Mouse (Mus musculus) mesoderm, embryonic 11.5 days (tissue): ENCODE data around the gene Gm10799.

ENCODE experiments used
- DNase-seq: peaks from one replicate; pipeline ENCODE4 v3.0.0-alpha.2; 2012; ENCODE audit warnings: low read depth, low spot score

The Gm10799 gene

GRCm38 (mm10) chr2:104024656-104025055, 43.7 kb downstream of the Gm10799 start:
- DNase-seq: no peak

GRCm38 (mm10) chr2:104023096-104023495, 45.3 kb downstream of the Gm10799 start:
- DNase-seq: no peak
